Mouse (Mus musculus) limb, embryonic 15.5 days (tissue): ENCODE data around the gene Slc43a3. TPM values are rescaled to one million over a fixed set of nuclear protein-coding genes. Genes with fewer than 3 reads are reported as not detected.

ENCODE experiments used
- ATAC-seq: fragments of 200-750 bp; cut with Nextera tagmentation; 2 replicates; pipeline ENCODE4 v1.8.0; 2017; ENCODE audit warnings: low read depth, moderate TSS enrichment; ENCODE audit not compliant: insufficient number of reproducible peaks, low FRiP score, low TSS enrichment
- H3K27ac ChIP-seq: fragments of 300-500 bp; sonication (generic); 2 replicates; pipeline ENCODE4 v1.5.1; 2015; ENCODE audit warnings: moderate library complexity, mild to moderate bottlenecking, inconsistent platforms
- H3K27me3 ChIP-seq: fragments of 300-500 bp; sonication (generic); 2 replicates; pipeline ENCODE4 v1.6.1; 2015; ENCODE audit warnings: inconsistent platforms
- H3K36me3 ChIP-seq: fragments of 300-500 bp; sonication (generic); 2 replicates; pipeline ENCODE4 v1.6.1; 2015; ENCODE audit warnings: inconsistent platforms
- H3K4me1 ChIP-seq: fragments of 300-500 bp; sonication (generic); 2 replicates; pipeline ENCODE4 v1.6.1; 2015; ENCODE audit warnings: inconsistent platforms
- H3K4me2 ChIP-seq: fragments of 300-500 bp; sonication (generic); 2 replicates; pipeline ENCODE4 v1.6.1; 2015; ENCODE audit warnings: mild to moderate bottlenecking, inconsistent platforms
- H3K4me3 ChIP-seq: fragments of 300-500 bp; sonication (generic); 2 replicates; pipeline ENCODE4 v1.5.1; 2015; ENCODE audit warnings: mild to moderate bottlenecking, inconsistent platforms
- H3K9ac ChIP-seq: fragments of 300-500 bp; sonication (generic); 2 replicates; pipeline ENCODE4 v1.6.1; 2015; ENCODE audit warnings: inconsistent platforms
- H3K9me3 ChIP-seq: fragments of 300-500 bp; sonication (generic); 2 replicates; pipeline ENCODE4 v1.6.1; 2016; ENCODE audit warnings: inconsistent platforms
- WGBS: fragments of 180-500 bp; shearing (Covaris S2); methylation state at CpG from one replicate; pipeline ENCODE4 v1.1.7; 2015; 5-methylcytosine and 5-hydroxymethylcytosine counted together
- polyA plus RNA-seq: library from polyadenylated mRNA; unstranded; fragments of >200 nt; fragmentation: Nextera tagmentation; extraction: Ambion mirVana; gene quantifications from 2 replicates; pipeline ENCODE4 v1.2.1, GENCODE M21; 2015

The Slc43a3 gene
- polyA plus RNA-seq, 1 experiment from 2014 or later = 32.4 TPM

DNA sequence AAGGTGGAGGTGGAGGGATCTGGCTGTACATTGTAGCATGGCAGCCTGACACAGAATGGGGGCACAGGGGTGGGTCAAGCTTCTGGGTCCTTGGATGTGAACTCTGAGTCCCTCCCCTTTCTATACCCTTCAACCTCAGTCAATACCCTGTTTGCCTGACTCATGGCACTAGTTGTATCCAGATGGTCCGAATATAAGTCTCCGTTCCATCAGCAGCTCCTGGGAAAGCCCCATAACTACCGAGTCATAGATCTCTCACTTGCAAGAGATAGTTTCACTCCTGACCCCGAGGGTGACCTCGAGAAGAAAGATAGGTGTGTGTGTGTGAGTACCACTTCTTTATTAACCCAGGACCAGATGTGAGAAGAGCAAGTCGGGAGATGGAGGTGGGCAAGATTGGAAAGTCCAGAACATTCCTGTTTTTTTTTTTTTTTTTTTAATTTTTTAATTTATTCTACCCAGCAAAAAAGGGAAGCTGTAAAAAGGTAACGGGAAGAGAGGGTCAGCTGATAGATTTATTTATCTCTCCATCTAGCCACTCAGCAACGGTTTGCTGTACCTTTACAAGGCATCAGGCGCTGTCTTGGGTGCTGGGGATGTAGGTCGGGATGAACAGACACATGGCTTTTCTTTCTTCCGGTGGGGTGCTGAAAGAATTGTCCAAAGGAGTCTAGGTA lies 22.3 kb downstream of the Slc43a3 start:
- H3K9ac ChIP-seq = no peak overlapping the region
- H3K4me2 ChIP-seq = no peak overlapping the region
- no peak overlapping the region for H3K27ac ChIP-seq
- no peak overlapping the region for H3K4me3 ChIP-seq
- no peak for ATAC-seq
- H3K9me3 ChIP-seq = no peaks in the 10 kb centered on the region
- peaks cover 20% of the 10 kb centered on the region for H3K36me3 ChIP-seq
- H3K4me1 ChIP-seq = no peaks in the 10 kb centered on the region
- WGBS = 90% methylated on average over 11 of the region's 11 CpGs
- no peaks in the 10 kb centered on the region for H3K27me3 ChIP-seq

DNA sequence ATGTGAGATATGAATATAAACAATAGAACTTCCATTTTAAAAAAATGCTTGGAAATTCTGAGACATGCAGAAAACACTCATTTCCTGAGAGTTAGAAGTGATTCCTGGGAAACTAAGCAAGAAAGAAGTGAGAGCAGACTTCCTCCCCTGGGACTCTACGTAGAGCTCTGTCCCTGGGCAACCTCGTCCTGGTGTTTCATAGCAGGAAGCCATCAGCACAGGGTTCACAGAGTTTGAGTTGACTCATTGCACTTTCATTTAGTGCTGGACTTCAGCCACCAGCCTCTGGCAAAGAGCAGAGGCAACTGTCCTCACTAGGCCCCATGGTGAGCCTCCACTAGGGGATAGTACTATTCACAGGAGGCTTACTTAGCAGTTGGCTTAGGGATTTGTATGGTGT lies 24.9 kb downstream of the Slc43a3 start:
- H3K9ac ChIP-seq = no peak overlapping the region
- H3K4me2 ChIP-seq = no peak overlapping the region
- H3K4me3 ChIP-seq = no peak overlapping the region
- H3K27me3 ChIP-seq = no peaks in the 10 kb centered on the region
- peaks cover 8% of the 10 kb centered on the region; the same call in 1 of the 2 replicates for H3K36me3 ChIP-seq
- H3K9me3 ChIP-seq = no peaks in the 10 kb centered on the region
- H3K4me1 ChIP-seq = no peaks in the 10 kb centered on the region
- ATAC-seq = no peak
- no peak overlapping the region for H3K27ac ChIP-seq
- 41% methylated on average over 2 of the region's 2 CpGs for WGBS

DNA sequence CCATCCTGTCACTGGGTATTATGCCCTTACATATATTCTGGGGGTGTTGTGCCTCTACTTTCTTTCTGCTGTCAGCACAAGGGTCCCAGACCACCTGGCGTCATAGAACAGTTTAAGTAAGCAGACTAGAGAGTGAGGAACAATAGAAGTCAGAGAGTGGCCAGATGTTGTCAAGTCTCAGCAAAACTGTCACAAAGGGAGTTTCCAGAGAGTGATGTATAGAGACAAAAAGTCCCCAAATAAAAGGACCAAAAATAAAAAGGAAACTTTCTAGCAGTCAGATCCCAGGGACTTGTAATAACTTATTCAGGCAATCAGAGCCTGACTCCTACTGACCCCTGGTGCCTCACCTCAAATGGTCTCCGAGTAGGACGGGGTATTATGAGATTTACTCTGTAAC lies 25.5 kb downstream of the Slc43a3 start:
- no peaks in the 10 kb centered on the region for H3K9me3 ChIP-seq

GRCm38 (mm10) chr2:84962906-84963507 lies 26.6 kb downstream of the Slc43a3 start:
- peaks cover 5% of the 10 kb centered on the region; the same call in 1 of the 2 replicates for H3K36me3 ChIP-seq
- H3K27me3 ChIP-seq = no peaks in the 10 kb centered on the region
- H3K27ac ChIP-seq = no peak overlapping the region
- no peak overlapping the region for H3K4me2 ChIP-seq
- H3K4me1 ChIP-seq = no peaks in the 10 kb centered on the region
- 35% methylated on average over 6 of the region's 6 CpGs for WGBS
- no peaks in the 10 kb centered on the region for H3K9me3 ChIP-seq
- ATAC-seq = no peak
- no peak overlapping the region for H3K4me3 ChIP-seq
- H3K9ac ChIP-seq = no peak overlapping the region

More for the DNA sequence above, 25.5 kb downstream of the Slc43a3 start:
- Histone ChIP-seq H3K27ac (no peak overlapping the region), H3K4me3 (no peak overlapping the region), H3K36me3 (peaks cover 8% of the 10 kb centered on the region; the same call in 1 of the 2 replicates), H3K27me3 (no peaks in the 10 kb centered on the region), H3K4me2 (no peak overlapping the region), H3K4me1 (no peaks in the 10 kb centered on the region), H3K9ac (no peak overlapping the region)
- WGBS = 76% methylated on average over 3 of the region's 3 CpGs
- no peak for ATAC-seq

GRCm38 (mm10) chr2:84964111-84964801 lies 27.9 kb downstream of the Slc43a3 start:
- ATAC-seq = no peak
- Histone ChIP-seq H3K4me3 (no peak overlapping the region), H3K9ac (no peak overlapping the region), H3K36me3 (no peaks in the 10 kb centered on the region), H3K27me3 (no peaks in the 10 kb centered on the region), H3K9me3 (no peaks in the 10 kb centered on the region), H3K4me1 (no peaks in the 10 kb centered on the region), H3K4me2 (no peak overlapping the region), H3K27ac (no peak overlapping the region)
- WGBS = 76% methylated on average over 7 of the region's 7 CpGs

GRCm38 (mm10) chr2:84967318-84967991 lies 31.1 kb downstream of the Slc43a3 start:
- Histone ChIP-seq H3K27me3 (no peaks in the 10 kb centered on the region), H3K27ac (no peak overlapping the region), H3K4me3 (no peak overlapping the region), H3K36me3 (no peaks in the 10 kb centered on the region), H3K9me3 (no peaks in the 10 kb centered on the region), H3K4me2 (no peak overlapping the region), H3K4me1 (no peaks in the 10 kb centered on the region), H3K9ac (no peak overlapping the region)
- WGBS = 66% methylated on average over 5 of the region's 5 CpGs
- no peak for ATAC-seq

DNA sequence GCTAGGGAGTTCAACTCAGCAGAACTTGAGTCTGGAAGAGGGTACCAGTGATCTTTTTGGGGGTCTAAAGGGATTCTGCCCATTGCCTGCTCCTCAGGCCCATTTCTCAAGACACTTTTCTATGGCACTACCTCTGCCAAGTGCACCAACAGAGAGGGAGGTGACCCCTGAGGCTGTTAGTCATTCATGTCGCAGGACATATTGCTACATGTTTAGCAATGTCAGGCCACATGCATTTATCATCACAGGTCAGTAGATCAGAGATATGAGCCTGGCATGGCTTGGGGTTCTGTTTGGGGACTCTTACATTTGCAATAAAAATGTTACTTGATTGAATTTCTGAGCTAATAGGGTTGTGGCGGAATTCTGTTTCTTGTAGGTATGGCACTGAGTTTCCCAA lies 39.2 kb downstream of the Slc43a3 start:
- Histone ChIP-seq H3K9ac (no peak overlapping the region), H3K4me3 (no peak overlapping the region), H3K27me3 (no peaks in the 10 kb centered on the region), H3K4me1 (no peaks in the 10 kb centered on the region), H3K36me3 (no peaks in the 10 kb centered on the region), H3K9me3 (no peaks in the 10 kb centered on the region), H3K4me2 (no peak overlapping the region), H3K27ac (no peak overlapping the region)
- ATAC-seq = no peak
- WGBS = 80% methylated on average over 2 of the region's 2 CpGs

- Histone ChIP-seq H3K27me3 (no peaks in the 10 kb centered on the region), H3K36me3 (no peaks in the 10 kb centered on the region), H3K4me2 (no peak within 1 kb of the TSS), H3K27ac (no peak within 1 kb of the TSS), H3K4me1 (no peaks in the 10 kb centered on the region), H3K9me3 (no peaks in the 10 kb centered on the region), H3K4me3 (no peak within 1 kb of the TSS), H3K9ac (no peak within 1 kb of the TSS)
- ATAC-seq = no peak
- WGBS = 58% methylated on average over 1 of the region's 1 CpGs
These were observed 43.8 kb downstream of the Slc43a3 start, which contains the start of gene Prg2 for GRCm38 (mm10) chr2:84980188-84980587. Gene Prg2 (plus strand): TSS chr2:84980461.

DNA sequence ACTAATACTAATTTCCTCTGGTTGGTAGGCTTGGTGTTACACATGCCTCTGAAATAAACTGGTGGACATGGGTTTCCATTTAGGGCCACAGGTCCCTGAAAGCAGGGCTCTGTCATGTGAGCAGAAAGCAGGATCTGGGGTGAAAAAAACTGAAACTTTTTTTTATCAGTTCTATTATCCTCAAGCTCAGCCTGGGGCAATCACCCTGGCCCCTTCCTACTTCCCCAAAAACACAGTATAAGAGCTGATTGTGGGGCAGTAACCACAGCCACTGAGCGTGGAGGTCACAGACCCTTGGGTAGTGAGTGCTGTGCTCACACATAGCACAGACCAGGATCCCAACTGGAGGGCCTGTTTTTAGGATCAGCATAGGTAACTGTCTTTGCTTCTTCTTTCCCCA lies 51.6 kb downstream of the Slc43a3 start, which contains the start of gene Prg3:
Gene Prg3 (plus strand): TSS at position 286 of the 400 bp plus-strand sequence.
- H3K4me2 ChIP-seq = no peak within 1 kb of the TSS
- no peaks in the 10 kb centered on the region for H3K9me3 ChIP-seq
- WGBS = 69% methylated on average over 1 of the region's 1 CpGs
- H3K36me3 ChIP-seq = no peaks in the 10 kb centered on the region
- no peaks in the 10 kb centered on the region for H3K27me3 ChIP-seq
- H3K4me1 ChIP-seq = no peaks in the 10 kb centered on the region
- H3K4me3 ChIP-seq = no peak within 1 kb of the TSS
- no peak within 1 kb of the TSS for H3K27ac ChIP-seq
- no peak for ATAC-seq
- H3K9ac ChIP-seq = no peak within 1 kb of the TSS

DNA sequence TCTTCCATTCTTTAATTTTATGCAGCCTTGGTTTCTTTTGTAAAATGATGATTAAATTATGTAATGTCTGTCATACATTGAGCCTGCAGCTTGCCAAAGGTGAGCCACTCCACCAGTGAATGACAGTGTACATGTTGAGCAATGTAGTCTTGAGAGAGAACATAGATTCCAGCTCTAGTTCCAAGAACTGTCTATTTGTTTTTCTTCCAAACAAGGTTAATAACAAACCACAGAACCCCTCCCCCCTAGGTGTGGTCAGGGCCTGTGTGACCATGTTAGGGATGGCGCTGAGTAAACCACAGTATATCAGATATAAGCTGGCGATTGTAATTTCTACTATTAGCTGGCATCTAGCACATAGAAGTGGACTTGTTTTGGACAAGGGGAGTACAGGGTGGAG lies 60.0 kb downstream of the Slc43a3 start:
- H3K27me3 ChIP-seq = no peaks in the 10 kb centered on the region
- H3K4me1 ChIP-seq = no peaks in the 10 kb centered on the region; the same call in 1 of the 2 replicates
- no peak overlapping the region for H3K4me2 ChIP-seq
- no peak for ATAC-seq
- H3K9ac ChIP-seq = no peak overlapping the region
- H3K27ac ChIP-seq = no peak overlapping the region
- H3K4me3 ChIP-seq = no peak overlapping the region
- H3K9me3 ChIP-seq = no peaks in the 10 kb centered on the region
- H3K36me3 ChIP-seq = no peaks in the 10 kb centered on the region
- 85% methylated on average over 2 of the region's 2 CpGs for WGBS

- 55% methylated on average over 3 of the region's 3 CpGs for WGBS
These were observed 63.3 kb downstream of the Slc43a3 start for GRCm38 (mm10) chr2:84999486-85000181.

More at GRCm38 (mm10) chr2:84999486-85000181, 63.3 kb downstream of the Slc43a3 start:
- Histone ChIP-seq H3K4me1 (no peaks in the 10 kb centered on the region; the same call in 1 of the 2 replicates), H3K27ac (peak overlapping the region; percentile 27; the same call in 1 of the 2 replicates), H3K4me3 (no peak overlapping the region), H3K9me3 (no peaks in the 10 kb centered on the region), H3K27me3 (no peaks in the 10 kb centered on the region), H3K36me3 (no peaks in the 10 kb centered on the region), H3K9ac (no peak overlapping the region), H3K4me2 (no peak overlapping the region)
- no peak for ATAC-seq
